Comparison of ENCODE assay signal across 21 mouse cellular contexts in genomic region chr5:38427757-38428156, GRCm38 (mm10).
DNase-seq lines count a peak whose midpoint lies in the region; ATAC-seq lines count a peak whose summit lies in the region.
"Had no signal": no experiment of that assay in that cellular context is flagged by ENCODE, and none has a peak within 500 bp of the region (broad histone marks: within the 10 kb centered on the region; RNA-seq: fewer than 3 reads in every experiment).

No protein-coding gene starts in this region.

- peak; percentile 96 for ATAC-seq in frontal cortex, adult (ENCODE audit: low TSS enrichment)
- ATAC-seq: activated CD4-positive, CD25-positive, alpha-beta regulatory T cell, adult 4 months; CD4-positive, CD25-positive, alpha-beta regulatory T cell, adult 4 months; forebrain, embryonic 14.5 days; forebrain, embryonic 16.5 days; Patski had no signal

- no peak for DNase-seq in frontal cortex, postnatal 14 days (ENCODE audit: low spot score in 2 of 2)
- peak; percentile 40 for DNase-seq in right cerebral cortex, adult 18-20 months
- DNase-seq in right cerebral cortex, postnatal 25 days: no peak
- no peak for DNase-seq in spleen, adult 12 weeks (ENCODE audit: low spot score)
- DNase-seq: adrenal gland, adult 8-10 months; adrenal gland, postnatal 14 days; adrenal gland, postnatal 36 days; B cell, adult 2 months; cerebellum, adult 11 months; cerebellum, adult 18-20 months; cerebellum, adult 8-10 months; cerebellum, adult 9-11 months; cerebellum, postnatal 14 days; cerebellum, postnatal 36 days; embryo, embryonic 11 days had no signal
